Mouse (Mus musculus) ES-E14 (cell line): ENCODE data around the gene Nup54.

ENCODE experiments used
- CHD2 ChIP-seq: IDR thresholded peaks from 2 replicates; pipeline ENCODE4 v1.6.1; 2014; ENCODE audit warnings: mild to moderate bottlenecking, low read depth, low read length, inconsistent platforms
- HCFC1 ChIP-seq: IDR thresholded peaks from 2 replicates; pipeline ENCODE4 v1.6.1; 2012; ENCODE audit warnings: low read length, inconsistent platforms, borderline replicate concordance; ENCODE audit not compliant: insufficient read depth
- MAFK ChIP-seq: IDR thresholded peaks from 2 replicates; pipeline ENCODE4 v1.6.1; 2014; ENCODE audit warnings: mild to moderate bottlenecking, low read depth, low read length, inconsistent platforms; ENCODE audit not compliant: insufficient read depth
- ZC3H11A ChIP-seq: IDR thresholded peaks from 2 replicates; pipeline ENCODE4 v1.6.1; 2012; ENCODE audit warnings: low read depth, mild to moderate bottlenecking, inconsistent platforms, low read length, borderline replicate concordance
- ZNF384 ChIP-seq: IDR thresholded peaks from 2 replicates; pipeline ENCODE4 v1.6.1; 2012; ENCODE audit warnings: low read depth, low read length, inconsistent platforms

DNA sequence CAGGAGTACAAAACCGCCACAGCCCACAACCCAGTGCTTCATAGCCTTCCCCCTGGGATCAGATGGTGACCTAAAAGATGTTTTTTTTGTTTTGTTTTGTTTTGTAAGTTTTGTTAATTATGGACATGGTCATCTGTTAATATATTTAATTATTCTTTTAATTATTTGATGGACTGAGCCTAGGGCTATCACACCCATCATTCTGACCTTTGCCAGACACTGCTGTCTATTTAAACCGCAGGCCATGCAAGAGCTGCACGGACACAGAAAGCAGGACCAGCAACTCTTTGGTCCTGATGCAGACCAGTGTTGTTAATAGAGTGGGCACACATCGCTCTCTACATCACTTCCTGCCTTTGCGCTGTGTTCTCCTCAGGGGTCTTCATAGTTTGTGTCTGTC lies 24.5 kb downstream of the Nup54 start:
- no peak for TF ChIP-seq MAFK
- TF ChIP-seq ZNF384 = no peak
- no peak for TF ChIP-seq ZC3H11A
- TF ChIP-seq CHD2 = no peak
- no peak for TF ChIP-seq HCFC1
